Mouse (Mus musculus) fibroblast of lung, adult 2 months (primary cell): ENCODE measurements around the gene Asic3.
A peak's percentile ranks its signal among the peaks of the same experiment; 100 is the strongest.

Experiments used
- DNase-seq: peaks from one replicate; pipeline ENCODE4 v3.0.0-alpha.2; 2011; ENCODE audit warnings: low read depth

The Asic3 gene

GRCm38 (mm10) chr5:24423129-24424003 lies 10.2 kb downstream of the Asic3 start, which contains the start of the genes Cdk5 and Slc4a2:
TSS of gene Cdk5 (minus strand) at chr5:24423530.
TSS of gene Slc4a2 (plus strand) at chr5:24423837.
- peak; percentile 100 for DNase-seq

- DNase-seq: no peak
Measured at GRCm38 (mm10) chr5:24424004-24424781, 11.0 kb downstream of the Asic3 start.

GRCm38 (mm10) chr5:24424861-24425411 lies 11.7 kb downstream of the Asic3 start:
- no peak for DNase-seq

GRCm38 (mm10) chr5:24425421-24426036 lies 12.3 kb downstream of the Asic3 start:
- DNase-seq: no peak

GRCm38 (mm10) chr5:24426037-24426432 lies 12.8 kb downstream of the Asic3 start:
- DNase-seq: no peak

GRCm38 (mm10) chr5:24426556-24427284 lies 13.5 kb downstream of the Asic3 start:
- no peak for DNase-seq

- no peak for DNase-seq
Measured at GRCm38 (mm10) chr5:24427285-24427633, 14.1 kb downstream of the Asic3 start.

- DNase-seq: no peak
Measured at GRCm38 (mm10) chr5:24427981-24428402, 14.8 kb downstream of the Asic3 start.

- no peak for DNase-seq
Measured at GRCm38 (mm10) chr5:24428596-24428995, 15.4 kb downstream of the Asic3 start.

GRCm38 (mm10) chr5:24433993-24434392 lies 20.8 kb downstream of the Asic3 start:
- DNase-seq: no peak

GRCm38 (mm10) chr5:24441187-24441586 lies 28.0 kb downstream of the Asic3 start:
- DNase-seq: no peak

- no peak for DNase-seq
Measured at GRCm38 (mm10) chr5:24442029-24442428, 28.8 kb downstream of the Asic3 start.

GRCm38 (mm10) chr5:24443204-24443603 lies 30.0 kb downstream of the Asic3 start:
- DNase-seq: no peak

GRCm38 (mm10) chr5:24443927-24444326 lies 30.7 kb downstream of the Asic3 start:
- DNase-seq: no peak

- no peak for DNase-seq
Measured at GRCm38 (mm10) chr5:24444746-24445427, 31.7 kb downstream of the Asic3 start, which contains the start of gene Fastk. TSS of gene Fastk (minus strand) at chr5:24445287.

- DNase-seq: no peak
Measured at GRCm38 (mm10) chr5:24445428-24446080, 32.4 kb downstream of the Asic3 start.

GRCm38 (mm10) chr5:24446630-24447029 lies 33.4 kb downstream of the Asic3 start:
- no peak for DNase-seq

- no peak for DNase-seq
Measured at GRCm38 (mm10) chr5:24447624-24448298, 34.6 kb downstream of the Asic3 start, which contains the start of gene Tmub1. TSS of gene Tmub1 (minus strand) at chr5:24447854.

- DNase-seq: peak; percentile 62
Measured at GRCm38 (mm10) chr5:24451264-24452029, 38.3 kb downstream of the Asic3 start.
